Mouse (Mus musculus) hematopoietic multipotent progenitor cell, adult 10-12 weeks (in vitro differentiated cells): ENCODE measurements around the gene Snrk. TPM values are rescaled to one million over a fixed set of nuclear protein-coding genes. Genes with fewer than 3 reads are reported as not detected.

Experiments used
- polyA plus RNA-seq: library from polyadenylated mRNA; stranded (reverse); fragments of >175 nt; gene quantifications from 2 replicates; pipeline ENCODE4 v1.2.3, GENCODE M21; 2012; ENCODE audit warnings: low replicate concordance

Gene Snrk
- polyA plus RNA-seq, result 36.6 and 78.4 TPM in 2 replicates

GRCm38 (mm10) chr9:122117112-122117616 lies at the start of gene Snrk:
TSS of gene Snrk (plus strand) at chr9:122117266.

Other genes starting within 250 kb of the Snrk start
- gene Ackr2, start 218.9 kb upstream of the Snrk start, polyA plus RNA-seq, result 2.3 and 3.8 TPM in 2 replicates
- gene Cyp8b1, start 201.0 kb upstream of the Snrk start, polyA plus RNA-seq, result not detected in 2 replicates
- gene Fam198a, start 166.3 kb upstream of the Snrk start, polyA plus RNA-seq, result 0.23 and 0.31 TPM in 2 replicates
- gene Pomgnt2, start 120.2 kb upstream of the Snrk start, polyA plus RNA-seq, result 0.30 and 1.0 TPM in 2 replicates
- 5.3 and 12.4 TPM in 2 replicates for gene Ano10, start 177.2 kb downstream of the Snrk start, polyA plus RNA-seq
- 6.7 and 6.9 TPM in 2 replicates for gene Abhd5, start 234.3 kb downstream of the Snrk start, polyA plus RNA-seq